Mouse (Mus musculus): Measurements from ENCODE around the gene Fyb. TPM values are rescaled to one million over a fixed set of nuclear protein-coding genes. Genes with fewer than 3 reads are reported as not detected.

Fyb gene
- polyA plus RNA-seq (2015; fragmentation: Nextera tagmentation; extraction: Ambion mirVana) = 2.0 and 3.1 TPM in 2 replicates

- no peak within 1 kb of the TSS for H3K9ac ChIP-seq (ENCODE audit: low read depth, low read length)
- no peaks in the 10 kb centered on the region for H3K36me3 ChIP-seq (ENCODE audit: control insufficient read depth, insufficient read depth, low read length)
- no peaks in the 10 kb centered on the region for H3K9me3 ChIP-seq (replicated peaks; ENCODE audit: control insufficient read depth, low read length, poor library complexity, severe bottlenecking)
- H3K27me3 ChIP-seq (ENCODE audit: control insufficient read depth, insufficient read depth, low read depth, low read length) = no peaks in the 10 kb centered on the region
- no peak within 1 kb of the TSS for H3K27ac ChIP-seq (ENCODE audit: low read length)
- no peaks in the 10 kb centered on the region for H3K4me1 ChIP-seq (ENCODE audit: control insufficient read depth, insufficient read depth, low read length)
- WGBS = 85% methylated on average over 8 of the region's 8 CpGs
- H3K4me3 ChIP-seq (ENCODE audit: low read depth, low read length) = no peak within 1 kb of the TSS
- ATAC-seq = no peak
- no peak within 1 kb of the TSS for H3K4me2 ChIP-seq (ENCODE audit: low read length)
Measured at GRCm38 (mm10) chr15:6522653-6523167, at the start of gene Fyb. Gene Fyb, plus strand, starts transcription at chr15:6522853.

- H3K27me3 ChIP-seq (ENCODE audit: control insufficient read depth, insufficient read depth, low read depth, low read length) = no peaks in the 10 kb centered on the region
- no peaks in the 10 kb centered on the region for H3K36me3 ChIP-seq (ENCODE audit: control insufficient read depth, insufficient read depth, low read length)
- H3K27ac ChIP-seq (ENCODE audit: low read length) = no peak overlapping the region
- no peaks in the 10 kb centered on the region for H3K4me1 ChIP-seq (ENCODE audit: control insufficient read depth, insufficient read depth, low read length)
- no peak for ATAC-seq
- no peak overlapping the region for H3K4me3 ChIP-seq (ENCODE audit: low read depth, low read length)
- H3K4me2 ChIP-seq (ENCODE audit: low read length) = no peak overlapping the region
- H3K9ac ChIP-seq (ENCODE audit: low read depth, low read length) = no peak overlapping the region
- WGBS = 78% methylated on average over 3 of the region's 3 CpGs
- H3K9me3 ChIP-seq (replicated peaks; ENCODE audit: control insufficient read depth, low read length, poor library complexity, severe bottlenecking) = no peaks in the 10 kb centered on the region
Measured at GRCm38 (mm10) chr15:6483561-6483960, 39.1 kb upstream of the Fyb start.

DNA sequence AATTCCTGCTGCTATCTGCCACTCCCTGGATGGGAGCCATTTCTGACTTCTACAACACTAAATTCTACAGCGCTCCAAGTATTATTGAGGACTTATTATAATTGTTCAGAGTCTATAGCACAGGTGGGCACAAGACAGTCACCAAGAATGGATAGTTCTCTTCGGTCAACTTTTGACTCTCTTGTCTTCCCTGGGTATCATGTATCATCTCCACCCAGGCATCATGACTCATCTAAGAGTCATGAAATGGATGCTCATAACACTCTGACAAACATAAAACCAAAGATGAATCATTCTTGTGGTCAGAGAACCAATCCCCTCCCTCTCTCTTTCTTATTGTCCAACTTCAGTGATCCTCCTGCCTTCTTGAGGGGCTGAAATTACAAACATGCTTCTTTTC, 30.3 kb upstream of the Fyb start:
- Histone ChIP-seq H3K4me3 (ENCODE audit: low read depth, low read length) (no peak overlapping the region), H3K36me3 (ENCODE audit: control insufficient read depth, insufficient read depth, low read length) (no peaks in the 10 kb centered on the region), H3K27me3 (ENCODE audit: control insufficient read depth, insufficient read depth, low read depth, low read length) (no peaks in the 10 kb centered on the region), H3K4me2 (ENCODE audit: low read length) (no peak overlapping the region), H3K9me3 (replicated peaks; ENCODE audit: control insufficient read depth, low read length, poor library complexity, severe bottlenecking) (no peaks in the 10 kb centered on the region), H3K4me1 (ENCODE audit: control insufficient read depth, insufficient read depth, low read length) (no peaks in the 10 kb centered on the region), H3K9ac (ENCODE audit: low read depth, low read length) (no peak overlapping the region), H3K27ac (ENCODE audit: low read length) (no peak overlapping the region)
- no peak for ATAC-seq
- 95% methylated on average over 2 of the region's 2 CpGs for WGBS

- Histone ChIP-seq H3K4me3 (ENCODE audit: low read depth, low read length) (no peak overlapping the region), H3K27me3 (ENCODE audit: control insufficient read depth, insufficient read depth, low read depth, low read length) (no peaks in the 10 kb centered on the region), H3K9me3 (replicated peaks; ENCODE audit: control insufficient read depth, low read length, poor library complexity, severe bottlenecking) (no peaks in the 10 kb centered on the region), H3K4me2 (ENCODE audit: low read length) (peak overlapping the region; percentile 20), H3K36me3 (ENCODE audit: control insufficient read depth, insufficient read depth, low read length) (no peaks in the 10 kb centered on the region), H3K27ac (ENCODE audit: low read length) (no peak overlapping the region), H3K9ac (ENCODE audit: low read depth, low read length) (no peak overlapping the region), H3K4me1 (ENCODE audit: control insufficient read depth, insufficient read depth, low read length) (no peaks in the 10 kb centered on the region)
- WGBS = 56% methylated on average over 10 of the region's 10 CpGs
- peak; percentile 64; the same call in 1 of the 2 replicates for ATAC-seq
Measured at GRCm38 (mm10) chr15:6498396-6499070, 24.1 kb upstream of the Fyb start.

GRCm38 (mm10) chr15:6500787-6501186, 21.9 kb upstream of the Fyb start:
- ATAC-seq = no peak
- WGBS = 54% methylated on average over 1 of the region's 1 CpGs
- H3K27me3 ChIP-seq (ENCODE audit: control insufficient read depth, insufficient read depth, low read depth, low read length) = no peaks in the 10 kb centered on the region
- no peak overlapping the region for H3K9ac ChIP-seq (ENCODE audit: low read depth, low read length)
- H3K36me3 ChIP-seq (ENCODE audit: control insufficient read depth, insufficient read depth, low read length) = no peaks in the 10 kb centered on the region
- H3K4me3 ChIP-seq (ENCODE audit: low read depth, low read length) = no peak overlapping the region
- no peaks in the 10 kb centered on the region for H3K4me1 ChIP-seq (ENCODE audit: control insufficient read depth, insufficient read depth, low read length)
- no peaks in the 10 kb centered on the region for H3K9me3 ChIP-seq (replicated peaks; ENCODE audit: control insufficient read depth, low read length, poor library complexity, severe bottlenecking)
- no peak overlapping the region for H3K27ac ChIP-seq (ENCODE audit: low read length)
- no peak overlapping the region for H3K4me2 ChIP-seq (ENCODE audit: low read length)

DNA sequence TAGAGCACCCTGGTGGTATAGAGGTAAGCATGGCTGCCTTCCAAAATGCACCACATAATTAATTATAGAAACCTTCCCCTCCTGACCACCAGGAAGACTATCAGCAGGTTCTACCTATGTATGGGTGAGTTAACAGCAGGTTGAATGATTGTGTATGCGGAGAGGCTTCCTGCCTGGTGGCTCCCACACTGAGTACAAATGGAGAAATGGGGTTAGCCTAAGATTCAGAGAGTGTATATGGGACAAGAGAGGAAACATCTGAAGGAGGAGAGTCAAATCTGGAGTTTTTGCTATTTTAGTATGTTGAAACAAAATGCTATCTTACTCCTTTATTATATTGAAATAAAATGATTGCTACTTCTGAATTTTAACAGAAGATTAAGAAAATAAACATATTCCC, 5.1 kb upstream of the Fyb start:
- Histone ChIP-seq H3K4me2 (ENCODE audit: low read length) (no peak overlapping the region), H3K4me3 (ENCODE audit: low read depth, low read length) (no peak overlapping the region), H3K27ac (ENCODE audit: low read length) (no peak overlapping the region), H3K27me3 (ENCODE audit: control insufficient read depth, insufficient read depth, low read depth, low read length) (no peaks in the 10 kb centered on the region), H3K36me3 (ENCODE audit: control insufficient read depth, insufficient read depth, low read length) (no peaks in the 10 kb centered on the region), H3K9me3 (replicated peaks; ENCODE audit: control insufficient read depth, low read length, poor library complexity, severe bottlenecking) (no peaks in the 10 kb centered on the region), H3K9ac (ENCODE audit: low read depth, low read length) (no peak overlapping the region), H3K4me1 (ENCODE audit: control insufficient read depth, insufficient read depth, low read length) (no peaks in the 10 kb centered on the region)
- 97% methylated on average over 1 of the region's 1 CpGs for WGBS
- no peak for ATAC-seq

GRCm38 (mm10) chr15:6519417-6520255, 3.0 kb upstream of the Fyb start:
- Histone ChIP-seq H3K4me1 (ENCODE audit: control insufficient read depth, insufficient read depth, low read length) (no peaks in the 10 kb centered on the region), H3K27ac (ENCODE audit: low read length) (no peak overlapping the region), H3K27me3 (ENCODE audit: control insufficient read depth, insufficient read depth, low read depth, low read length) (no peaks in the 10 kb centered on the region), H3K9ac (ENCODE audit: low read depth, low read length) (no peak overlapping the region), H3K36me3 (ENCODE audit: control insufficient read depth, insufficient read depth, low read length) (no peaks in the 10 kb centered on the region), H3K4me2 (ENCODE audit: low read length) (no peak overlapping the region), H3K9me3 (replicated peaks; ENCODE audit: control insufficient read depth, low read length, poor library complexity, severe bottlenecking) (no peaks in the 10 kb centered on the region), H3K4me3 (ENCODE audit: low read depth, low read length) (no peak overlapping the region)
- peak; percentile 32; the same call in 1 of the 2 replicates for ATAC-seq
- 90% methylated on average over 19 of the region's 19 CpGs for WGBS

DNA sequence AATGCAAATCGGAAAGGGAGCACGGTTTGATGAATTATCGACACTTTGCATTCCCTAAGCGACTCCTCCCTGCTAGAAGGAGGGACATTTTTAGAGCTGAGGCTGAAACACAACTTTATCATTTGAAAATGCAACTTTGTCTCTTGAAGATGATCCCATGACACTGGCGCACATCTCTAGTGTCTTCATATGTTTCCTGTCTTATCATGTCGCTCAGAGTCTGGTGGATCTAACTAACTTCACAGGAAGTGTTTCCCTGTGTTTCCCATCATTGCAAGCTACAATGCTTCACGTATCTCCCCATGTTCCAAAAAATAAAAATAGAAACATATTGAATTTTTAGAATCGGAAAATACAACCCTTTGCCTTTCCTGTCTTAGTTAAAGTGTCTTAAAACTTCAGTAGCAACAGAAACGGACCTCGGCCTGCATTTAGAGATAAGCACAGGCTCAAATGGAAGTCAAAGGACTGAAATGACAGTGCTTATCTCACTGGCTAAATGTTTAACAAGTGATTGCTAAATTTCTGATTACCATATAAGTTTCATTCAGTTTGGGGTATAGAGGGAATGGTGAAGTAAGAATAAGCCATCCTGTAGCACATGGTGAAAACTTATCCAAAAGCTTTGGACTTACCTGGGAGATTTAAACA, 2.0 kb upstream of the Fyb start:
- no peak overlapping the region for H3K27ac ChIP-seq (ENCODE audit: low read length)
- 88% methylated on average over 10 of the region's 10 CpGs for WGBS
- H3K4me2 ChIP-seq (ENCODE audit: low read length) = no peak overlapping the region
- no peak overlapping the region for H3K9ac ChIP-seq (ENCODE audit: low read depth, low read length)
- ATAC-seq = no peak
- H3K9me3 ChIP-seq (replicated peaks; ENCODE audit: control insufficient read depth, low read length, poor library complexity, severe bottlenecking) = no peaks in the 10 kb centered on the region
- no peaks in the 10 kb centered on the region for H3K27me3 ChIP-seq (ENCODE audit: control insufficient read depth, insufficient read depth, low read depth, low read length)
- no peaks in the 10 kb centered on the region for H3K36me3 ChIP-seq (ENCODE audit: control insufficient read depth, insufficient read depth, low read length)
- H3K4me1 ChIP-seq (ENCODE audit: control insufficient read depth, insufficient read depth, low read length) = no peaks in the 10 kb centered on the region
- H3K4me3 ChIP-seq (ENCODE audit: low read depth, low read length) = no peak overlapping the region

Measured in midbrain, embryonic 16.5 days (tissue).